Mouse (Mus musculus) kidney, postnatal 0 days (tissue): ENCODE results near the gene Cyfip2. TPM values are rescaled to one million over a fixed set of nuclear protein-coding genes. Genes with fewer than 3 reads are reported as not detected.

ENCODE experiments used
- ATAC-seq: fragments of 200-750 bp; cut with Nextera tagmentation; replicated peaks from 2 replicates; pipeline ENCODE4 v1.8.0; 2017; ENCODE audit warnings: low read depth, moderate number of reproducible peaks, moderate TSS enrichment, moderate library complexity; ENCODE audit not compliant: low FRiP score
- DNase-seq: peaks from one replicate; pipeline ENCODE4 v3.0.0-alpha.2; 2016; ENCODE audit warnings: low spot score
- H3K27ac ChIP-seq: fragments of 300-500 bp; sonication (generic); 2 replicates; pipeline ENCODE4 v1.5.1; 2014; ENCODE audit warnings: mild to moderate bottlenecking
- H3K27me3 ChIP-seq: fragments of 300-500 bp; sonication (generic); 2 replicates; pipeline ENCODE4 v1.6.1; 2014; ENCODE audit warnings: low read length, mixed read lengths; ENCODE audit not compliant: insufficient read depth
- H3K36me3 ChIP-seq: fragments of 300-500 bp; sonication (generic); 2 replicates; pipeline ENCODE4 v1.6.1; 2014; ENCODE audit warnings: low read length, mixed read lengths; ENCODE audit not compliant: insufficient read depth
- H3K4me1 ChIP-seq: fragments of 300-500 bp; sonication (generic); replicated peaks from 2 replicates; pipeline ENCODE4 v1.6.1; 2014; ENCODE audit warnings: antibody characterized with exemption, low read length, mixed read lengths; ENCODE audit not compliant: insufficient read depth
- H3K4me2 ChIP-seq: fragments of 300-500 bp; sonication (generic); 2 replicates; pipeline ENCODE4 v1.6.1; 2014; ENCODE audit warnings: mild to moderate bottlenecking, low read length, moderate library complexity, mixed read lengths
- H3K4me3 ChIP-seq: fragments of 300-500 bp; sonication (generic); replicated peaks from 2 replicates; pipeline ENCODE4 v1.5.1; 2014; ENCODE audit warnings: low read depth, low read length
- H3K9ac ChIP-seq: fragments of 300-500 bp; sonication (generic); 2 replicates; pipeline ENCODE4 v1.6.1; 2014; ENCODE audit warnings: low read depth, low read length
- H3K9me3 ChIP-seq: fragments of 300-500 bp; sonication (generic); replicated peaks from 2 replicates; pipeline ENCODE4 v1.6.1; 2016; ENCODE audit warnings: low read length, inconsistent platforms, mixed read lengths
- CTCF ChIP-seq: IDR thresholded peaks from 2 replicates; pipeline ENCODE4 v1.5.1; 2016; ENCODE audit warnings: antibody characterized with exemption, low read depth, mild to moderate bottlenecking, moderate library complexity
- WGBS: fragments of 180-500 bp; shearing (Covaris S2); extraction: QIAGEN DNeasy Blood & Tissue Kit; methylation state at CpG from one replicate; pipeline ENCODE4 v1.1.7; 2014; 5-methylcytosine and 5-hydroxymethylcytosine counted together
- polyA plus RNA-seq: library from polyadenylated mRNA; unstranded; fragments of >200 nt; fragmentation: Nextera tagmentation; extraction: Ambion mirVana; gene quantifications from 2 replicates; pipeline ENCODE4 v1.2.1, GENCODE M21; 2015

The Cyfip2 gene
- 17.4 and 19.2 TPM in 2 replicates for polyA plus RNA-seq

GRCm38 (mm10) chr11:46312523-46313035, at the start of gene Cyfip2:
Cyfip2 (minus strand) TSS chr11:46312859.
- WGBS, result 4% methylated on average over 14 of the region's 14 CpGs
- no peaks in the 10 kb centered on the region for H3K36me3 ChIP-seq
- no peaks in the 10 kb centered on the region for H3K27me3 ChIP-seq
- H3K9me3 ChIP-seq, result no peaks in the 10 kb centered on the region
- H3K9ac ChIP-seq, result peak within 1 kb of the TSS; percentile 63
- TF ChIP-seq CTCF, result no peak
- H3K4me3 ChIP-seq, result peak within 1 kb of the TSS; percentile 72
- ATAC-seq, result 0 out of 2 replicates have a peak, but pooled peaks have one; percentile 40
- H3K4me1 ChIP-seq, result 0 out of 2 replicates have a peak, but pooled peaks cover 7% of the 10 kb centered on the region
- H3K4me2 ChIP-seq, result peak within 1 kb of the TSS; percentile 98
- H3K27ac ChIP-seq, result peak within 1 kb of the TSS; percentile 44; the same call in 1 of the 2 replicates
- peak; percentile 9 for DNase-seq

- Histone ChIP-seq H3K27me3 (no peaks in the 10 kb centered on the region), H3K36me3 (no peaks in the 10 kb centered on the region), H3K4me2 (no peak overlapping the region), H3K27ac (no peak overlapping the region), H3K9me3 (no peaks in the 10 kb centered on the region), H3K9ac (no peak overlapping the region), H3K4me1 (no peaks in the 10 kb centered on the region), H3K4me3 (no peak overlapping the region)
- WGBS, result 77% methylated on average over 2 of the region's 2 CpGs
- no peak for TF ChIP-seq CTCF
- ATAC-seq (no peak), DNase-seq (no peak)
Observed at GRCm38 (mm10) chr11:46360991-46361665, 48.5 kb upstream of the Cyfip2 start.

GRCm38 (mm10) chr11:46358369-46358768, 45.7 kb upstream of the Cyfip2 start:
- no peaks in the 10 kb centered on the region for H3K36me3 ChIP-seq
- no peak for TF ChIP-seq CTCF
- H3K9ac ChIP-seq, result no peak overlapping the region
- H3K27ac ChIP-seq, result no peak overlapping the region
- ATAC-seq (no peak), DNase-seq (no peak)
- H3K27me3 ChIP-seq, result no peaks in the 10 kb centered on the region
- no peak overlapping the region for H3K4me2 ChIP-seq
- H3K4me3 ChIP-seq, result no peak overlapping the region
- no peaks in the 10 kb centered on the region for H3K4me1 ChIP-seq
- no peaks in the 10 kb centered on the region for H3K9me3 ChIP-seq
- WGBS, result 63% methylated on average over 1 of the region's 1 CpGs

DNA sequence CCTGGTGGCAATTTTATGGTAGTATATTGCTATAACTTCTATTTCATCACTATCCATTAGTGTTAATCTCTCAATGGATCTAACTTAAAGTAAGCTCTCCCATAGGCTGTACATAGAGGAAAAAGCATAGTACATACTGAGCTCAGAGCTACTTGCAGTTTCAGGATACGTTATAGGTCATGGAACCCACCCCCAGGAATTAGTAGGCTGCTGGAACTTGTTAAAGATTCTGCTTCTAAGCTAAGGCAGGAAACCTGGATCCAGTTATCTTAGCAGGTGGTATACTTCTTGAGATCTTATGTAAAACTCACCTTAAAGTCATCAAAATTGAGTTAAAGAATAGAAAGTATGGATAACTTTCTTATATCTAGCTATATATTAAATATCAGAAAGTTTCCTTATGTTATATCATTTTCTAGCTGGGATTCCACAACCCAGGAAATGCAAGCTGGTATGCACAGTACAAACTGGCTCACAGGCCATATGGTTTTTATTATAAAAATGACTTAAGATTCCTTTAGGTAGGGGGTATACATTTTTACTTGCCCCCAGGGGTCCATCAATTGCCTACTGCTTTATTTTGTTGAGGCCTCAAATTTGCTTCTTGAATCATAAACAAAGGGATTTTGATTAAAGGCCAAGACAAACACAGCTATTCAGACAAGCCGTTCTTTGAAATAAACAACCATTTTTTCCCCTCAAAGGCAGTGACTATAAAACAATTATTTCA, 37.2 kb upstream of the Cyfip2 start:
- peak; percentile 70 for DNase-seq
- ATAC-seq, result no peak
- Histone ChIP-seq H3K36me3 (no peaks in the 10 kb centered on the region), H3K4me2 (no peak overlapping the region), H3K27ac (no peak overlapping the region), H3K4me3 (no peak overlapping the region), H3K27me3 (no peaks in the 10 kb centered on the region), H3K9ac (no peak overlapping the region), H3K4me1 (0 out of 2 replicates have a peak, but pooled peaks cover 4% of the 10 kb centered on the region), H3K9me3 (no peaks in the 10 kb centered on the region)
- TF ChIP-seq CTCF, result no peak
- 57% methylated on average over 2 of the region's 2 CpGs for WGBS

DNA sequence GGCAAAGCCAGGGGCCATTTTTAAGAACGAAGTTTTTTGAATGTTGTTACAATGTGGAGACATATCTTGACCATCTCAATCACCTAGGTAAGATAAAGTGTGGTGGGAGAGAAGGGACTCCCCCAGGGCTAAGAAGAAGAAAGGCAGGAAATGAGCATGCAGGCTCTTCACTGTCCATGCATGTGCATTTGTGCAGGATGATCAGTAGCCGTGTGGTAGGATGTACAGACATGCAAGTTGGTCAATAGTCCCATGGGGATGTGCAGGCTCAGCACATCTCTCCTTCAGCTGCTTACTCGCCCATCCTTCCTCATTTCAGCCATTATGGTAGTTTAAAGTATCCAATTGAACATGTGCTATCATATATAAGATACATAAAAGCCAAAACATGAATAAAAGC, 35.8 kb upstream of the Cyfip2 start:
- DNase-seq, result no peak
- WGBS, result 82% methylated on average over 3 of the region's 3 CpGs
- no peak for TF ChIP-seq CTCF

GRCm38 (mm10) chr11:46347756-46348155, 35.1 kb upstream of the Cyfip2 start:
- Histone ChIP-seq H3K4me3 (no peak overlapping the region), H3K9me3 (no peaks in the 10 kb centered on the region), H3K4me1 (0 out of 2 replicates have a peak, but pooled peaks cover 4% of the 10 kb centered on the region), H3K27ac (0 out of 2 replicates have a peak overlapping the region, but pooled peaks have one; percentile 9), H3K9ac (no peak overlapping the region), H3K36me3 (no peaks in the 10 kb centered on the region), H3K27me3 (no peaks in the 10 kb centered on the region), H3K4me2 (no peak overlapping the region)
- DNase-seq (no peak), ATAC-seq (no peak)
- WGBS, result 68% methylated on average over 5 of the region's 5 CpGs
- TF ChIP-seq CTCF, result no peak

More for the DNA sequence above, 35.8 kb upstream of the Cyfip2 start:
- Histone ChIP-seq H3K27me3 (no peaks in the 10 kb centered on the region), H3K4me3 (no peak overlapping the region), H3K27ac (no peak overlapping the region), H3K9ac (no peak overlapping the region), H3K4me1 (0 out of 2 replicates have a peak, but pooled peaks cover 4% of the 10 kb centered on the region), H3K36me3 (no peaks in the 10 kb centered on the region), H3K9me3 (no peaks in the 10 kb centered on the region), H3K4me2 (no peak overlapping the region)
- ATAC-seq, result no peak
